Mouse (Mus musculus) gastrocnemius, adult 8-10 months (tissue): ENCODE measurements around the gene Prkag1. TPM values are rescaled to one million over a fixed set of nuclear protein-coding genes. Genes with fewer than 3 reads are reported as not detected.

Source experiments
- DNase-seq, 2 experiments: peaks; one replicate each; pipeline ENCODE4 v3.0.0; 2022; ENCODE audit warnings: low spot score in 2 of 2
- total RNA-seq, 4 experiments: library from RNA; stranded (reverse); gene quantifications; 2 replicates each; pipeline ENCODE4 v1.2.4; 2022

Prkag1 gene
- total RNA-seq, 4 experiments from 2014 or later, result 43.8 to 55.0 (median 46.9) TPM

DNA sequence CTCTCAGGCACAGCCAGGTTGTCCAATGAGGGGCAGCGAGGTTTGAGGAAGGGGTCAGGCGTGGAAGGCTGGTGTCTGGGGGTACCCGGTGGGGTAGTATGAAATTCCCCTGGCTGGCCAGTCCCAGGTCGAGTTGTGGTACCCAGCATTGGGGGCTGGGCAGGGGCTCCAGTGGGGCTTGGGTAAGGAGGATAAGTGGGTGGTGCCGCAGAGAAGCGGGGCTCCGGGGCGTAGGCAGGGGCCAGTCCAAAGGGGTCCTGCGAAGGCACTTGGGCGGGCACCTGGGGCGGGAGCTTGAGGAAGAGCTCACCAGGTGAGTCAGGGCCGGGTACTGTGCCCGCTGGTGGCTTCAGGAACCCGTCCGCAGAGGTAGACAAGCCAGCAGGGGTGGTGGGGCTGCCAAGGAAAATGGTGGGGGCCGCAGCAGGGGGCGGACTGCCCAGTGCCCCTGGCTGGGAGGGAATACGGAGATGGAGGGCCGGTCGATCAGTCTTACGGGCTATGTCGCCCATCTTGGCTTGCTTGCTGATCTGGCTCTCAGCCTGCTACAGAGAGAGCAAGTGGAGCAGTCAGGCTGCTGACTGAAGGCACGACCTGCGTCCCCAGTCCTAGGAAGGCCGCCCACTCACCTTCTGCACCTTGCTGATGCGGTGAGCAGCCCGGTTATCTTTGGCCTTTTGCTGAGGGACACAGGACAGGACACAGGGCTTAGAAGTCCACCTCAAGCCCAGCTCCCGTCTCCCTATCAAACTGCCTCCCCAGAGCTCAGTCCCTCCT lies 22.0 kb upstream of the Prkag1 start:
- no peak for DNase-seq

DNA sequence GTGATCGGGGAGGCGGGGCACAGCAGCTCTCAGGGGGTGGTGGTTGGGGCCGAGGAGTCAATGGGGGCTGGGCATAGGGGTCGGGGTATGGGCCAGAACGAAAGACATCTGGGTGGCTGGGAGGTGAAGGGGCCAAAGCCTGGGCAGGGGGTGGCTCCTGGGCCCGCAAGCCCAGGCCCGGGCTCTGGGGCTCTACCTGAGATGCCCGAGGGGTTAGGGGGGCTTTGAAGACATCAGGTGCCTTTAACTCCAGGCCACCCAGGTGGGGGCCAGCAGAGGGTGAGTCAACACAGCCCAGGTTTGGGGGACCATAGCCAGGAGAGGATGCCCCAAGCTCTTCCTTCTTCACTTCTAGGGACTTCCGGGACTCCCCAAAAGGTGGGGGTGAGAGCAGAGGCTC lies 21.4 kb upstream of the Prkag1 start:
- DNase-seq, result no peak

DNA sequence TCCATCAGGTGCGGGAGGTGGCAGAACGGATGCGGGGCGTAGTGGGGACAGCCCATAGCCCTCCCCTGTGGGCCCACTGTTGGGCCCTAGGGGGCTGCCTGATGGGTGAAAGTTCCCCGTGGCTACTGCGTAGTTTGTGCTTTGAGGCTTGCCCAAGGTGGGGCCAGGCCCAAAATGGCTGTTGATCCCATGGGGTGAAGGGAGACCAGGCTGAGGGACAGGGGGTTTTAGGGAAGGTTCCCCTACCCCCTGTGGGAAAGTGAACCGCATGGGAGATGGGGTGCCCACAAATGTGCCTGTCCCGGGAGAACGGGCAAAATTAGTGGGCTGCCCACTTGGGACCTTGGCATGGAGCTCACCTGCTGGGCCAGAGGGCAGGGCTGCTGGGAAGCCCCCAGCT lies 20.8 kb upstream of the Prkag1 start:
- DNase-seq, result no peak

DNA sequence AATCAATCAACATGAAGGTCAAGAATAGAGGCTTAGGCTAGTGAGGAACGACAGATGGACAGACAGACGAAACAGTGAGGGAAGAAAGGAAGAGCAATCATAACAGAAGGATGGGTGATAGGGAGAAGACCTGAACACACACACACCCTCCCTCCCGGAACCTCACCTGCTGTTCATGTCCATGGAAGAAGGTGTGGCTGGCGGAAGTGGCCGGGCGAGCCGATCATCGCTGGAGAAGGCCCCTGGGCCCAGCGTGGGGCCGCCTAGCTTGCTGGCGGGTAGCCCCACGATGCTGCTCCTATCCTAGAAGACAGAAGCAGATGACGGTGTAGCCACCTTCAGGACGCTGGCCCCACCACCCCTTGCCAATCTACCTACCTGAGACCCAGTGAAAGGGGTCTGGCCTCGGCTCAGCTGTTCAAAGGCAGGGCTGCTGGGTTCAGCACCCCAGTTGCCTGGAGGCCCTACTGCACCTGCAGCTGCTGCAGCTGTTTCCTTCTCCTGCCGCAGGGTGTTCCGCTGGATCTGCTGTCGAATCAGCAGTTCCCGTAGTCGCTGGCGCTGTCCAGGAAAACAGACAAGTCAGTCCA lies 20.0 kb upstream of the Prkag1 start:
- no peak for DNase-seq

DNA sequence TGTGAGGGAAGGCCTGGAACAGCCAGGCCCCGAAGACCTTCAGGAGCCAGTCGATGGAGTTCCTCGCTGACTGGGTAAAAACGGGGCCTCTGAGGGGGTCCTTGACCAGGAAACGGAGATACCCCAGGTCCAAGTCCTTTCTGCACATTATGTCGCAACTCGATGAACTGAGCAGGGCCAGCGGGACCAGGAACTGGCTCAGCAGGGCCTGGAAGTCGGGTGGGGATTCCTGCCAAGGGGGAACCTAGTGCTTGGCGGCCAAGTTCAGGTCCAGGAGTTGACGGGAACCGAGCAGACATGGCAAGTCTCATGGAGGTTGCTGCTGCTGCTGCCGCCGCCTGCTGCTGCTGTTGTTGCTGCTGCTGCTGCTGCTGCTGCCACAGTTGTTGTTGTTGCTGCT lies 19.3 kb upstream of the Prkag1 start:
- no peak for DNase-seq

DNA sequence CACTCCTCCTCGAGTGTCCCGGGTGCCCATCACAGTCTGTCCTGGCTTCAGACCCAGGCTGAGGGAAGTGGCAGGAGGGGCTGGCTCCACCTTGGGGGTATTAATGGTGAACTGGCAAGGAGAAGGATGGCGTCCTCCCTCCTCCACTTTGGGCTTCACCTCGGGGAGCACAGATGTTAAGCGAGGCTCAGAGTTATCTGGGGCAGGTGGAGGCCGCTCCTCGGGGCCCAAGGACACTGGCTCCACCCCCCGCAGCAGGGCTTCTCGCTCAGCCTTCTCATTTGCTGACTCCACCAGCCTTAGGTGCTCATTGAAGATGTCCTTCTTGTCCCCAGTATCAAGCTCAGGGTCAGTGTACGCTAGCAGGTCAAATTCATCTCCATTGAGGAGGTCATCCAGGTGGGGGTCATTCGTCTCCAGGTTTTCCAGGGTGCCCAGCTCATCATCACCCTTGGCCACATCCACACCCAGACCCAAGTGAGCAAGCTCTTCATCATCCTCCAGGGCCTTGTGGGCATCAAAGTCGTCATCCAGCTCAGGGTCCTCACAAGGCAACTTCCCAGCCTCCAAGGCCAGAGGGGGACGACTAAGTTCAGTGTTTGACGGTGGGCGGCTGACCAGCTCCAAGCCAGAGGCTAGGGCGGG lies 18.8 kb upstream of the Prkag1 start:
- DNase-seq, result no peak

DNA sequence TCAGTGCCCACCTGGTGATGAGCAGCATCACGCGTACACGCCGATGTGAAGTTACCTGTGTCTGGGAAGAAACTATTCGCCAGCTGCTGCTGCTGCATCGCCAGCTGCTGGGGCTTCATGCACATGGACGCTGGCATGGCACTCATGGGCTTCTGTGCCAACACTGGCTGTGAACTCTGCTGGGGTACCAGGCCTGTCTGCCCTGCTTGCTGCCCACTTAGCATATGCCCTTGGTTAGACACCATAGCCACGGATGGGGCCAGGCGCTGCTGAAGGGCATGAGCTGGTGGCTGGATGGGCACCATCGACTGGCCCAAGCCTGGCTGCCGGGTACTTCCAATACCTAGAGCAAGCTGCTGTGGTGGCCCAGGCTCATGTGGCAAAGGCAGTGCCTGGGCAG lies 17.8 kb upstream of the Prkag1 start:
- no peak for DNase-seq

DNA sequence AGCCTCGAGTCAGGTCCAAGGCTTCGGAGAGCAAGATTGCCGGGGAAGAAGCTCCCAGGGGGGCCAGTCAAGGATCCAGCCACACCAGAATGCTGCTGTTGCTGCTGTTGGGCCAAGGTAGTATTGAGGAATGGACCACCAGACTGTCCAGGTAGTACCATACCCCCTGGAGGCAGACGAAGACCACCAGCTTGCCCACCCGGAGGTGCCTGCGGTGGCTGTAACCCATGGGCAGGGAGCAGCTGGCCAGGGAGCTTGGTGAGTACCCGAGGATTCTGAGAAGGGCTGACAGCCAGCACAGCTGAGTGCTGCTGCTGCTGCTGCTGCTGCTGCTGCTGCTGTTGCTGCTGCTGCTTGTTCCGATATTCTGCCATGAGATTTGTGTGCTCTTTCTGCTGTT lies 14.8 kb upstream of the Prkag1 start:
- DNase-seq, result no peak

DNA sequence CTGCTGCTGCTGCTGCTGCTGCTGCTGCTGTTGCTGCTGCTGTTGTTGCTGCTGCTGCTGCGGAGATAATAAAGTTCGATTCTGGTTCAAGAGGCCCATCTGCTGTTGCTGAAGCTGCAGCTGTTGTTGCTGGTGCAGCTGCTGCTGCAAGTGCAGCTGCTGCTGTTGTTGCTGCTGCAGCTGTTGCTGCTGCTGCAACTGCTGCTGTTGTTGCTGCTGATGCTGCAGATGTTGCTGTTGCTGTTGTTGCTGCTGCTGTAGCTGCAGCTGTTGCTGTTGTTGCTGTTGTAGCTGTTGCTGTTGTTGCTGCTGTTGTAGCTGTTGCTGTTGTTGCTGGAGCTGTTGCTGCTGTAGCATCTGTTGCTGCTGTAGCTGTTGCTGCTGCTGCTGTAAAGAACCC lies 13.8 kb upstream of the Prkag1 start:
- no peak for DNase-seq

DNA sequence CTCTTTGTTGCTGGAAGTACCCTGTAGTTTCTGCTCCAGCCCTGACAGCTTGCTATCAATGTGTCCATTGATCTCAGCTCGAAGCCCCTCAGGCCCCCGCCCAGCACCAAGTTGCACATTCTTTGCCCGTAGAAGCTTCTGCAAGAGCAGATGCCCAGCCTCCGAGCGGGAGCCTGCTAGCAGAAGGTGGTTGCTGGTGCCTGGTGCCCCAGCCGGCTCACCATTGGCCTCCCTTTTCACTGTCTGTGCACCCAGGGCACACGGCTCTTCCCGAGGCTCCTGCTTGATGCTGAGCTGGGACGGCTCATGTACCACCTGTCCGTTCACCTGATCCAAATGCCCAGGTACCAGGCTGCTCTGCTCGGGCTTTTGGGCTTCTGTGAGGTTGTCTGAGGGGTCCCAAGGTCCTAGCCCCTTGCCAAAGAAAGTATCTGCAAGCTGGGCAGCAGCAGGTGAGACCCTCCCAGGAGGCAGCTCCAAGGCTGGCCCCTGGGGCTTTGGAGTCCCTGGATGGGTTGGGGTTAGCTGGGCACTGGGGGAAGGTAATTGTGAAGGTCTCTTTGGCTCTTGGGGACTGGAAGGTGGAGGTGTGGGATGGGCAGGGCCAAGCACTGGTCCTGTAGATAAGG lies 12.4 kb upstream of the Prkag1 start:
- DNase-seq, result no peak

DNA sequence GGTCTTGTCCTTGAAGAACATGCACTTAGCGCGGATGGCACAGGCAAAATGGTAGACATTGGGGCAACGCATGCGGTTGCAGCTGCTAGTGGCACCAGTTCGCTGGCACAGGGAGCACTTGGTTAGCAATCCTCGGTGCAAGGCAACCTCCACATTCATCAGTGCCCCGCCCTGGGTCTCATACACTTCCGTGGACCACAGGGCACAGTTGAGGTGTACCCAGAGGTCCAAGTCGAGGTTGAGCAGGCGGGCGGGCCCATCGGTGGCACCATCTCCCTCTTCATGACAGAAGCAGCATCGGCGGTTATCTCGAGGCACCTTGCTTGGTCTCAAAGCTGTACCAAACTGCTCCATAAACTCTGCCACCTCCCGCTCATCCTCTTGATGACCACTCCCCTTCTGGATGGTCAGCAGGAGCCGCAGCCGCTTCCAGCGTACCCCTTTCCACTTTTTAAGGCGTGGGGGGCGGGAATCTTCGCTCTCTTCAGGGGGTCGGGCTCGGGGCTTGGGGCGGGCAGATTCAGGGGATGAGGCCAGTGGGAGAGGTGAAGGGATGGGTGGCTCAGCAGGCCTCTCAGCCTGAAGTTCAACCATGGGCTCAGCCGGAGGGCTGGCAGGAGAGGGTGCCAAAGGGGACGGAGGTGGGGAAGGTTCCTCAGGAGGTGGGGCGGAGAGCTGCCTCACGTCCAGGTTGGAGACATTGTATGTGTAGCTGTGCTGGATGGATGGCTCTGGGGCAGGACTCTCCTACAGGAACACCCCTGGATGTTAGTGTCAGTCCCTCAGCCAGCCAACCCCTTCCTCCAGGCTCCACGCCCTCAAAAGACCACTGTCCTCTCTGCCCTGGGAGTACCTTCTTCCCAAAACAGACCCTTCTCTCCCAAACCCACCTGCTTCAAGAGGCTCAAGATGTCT lies 8.6 kb upstream of the Prkag1 start:
- DNase-seq, result no peak

DNA sequence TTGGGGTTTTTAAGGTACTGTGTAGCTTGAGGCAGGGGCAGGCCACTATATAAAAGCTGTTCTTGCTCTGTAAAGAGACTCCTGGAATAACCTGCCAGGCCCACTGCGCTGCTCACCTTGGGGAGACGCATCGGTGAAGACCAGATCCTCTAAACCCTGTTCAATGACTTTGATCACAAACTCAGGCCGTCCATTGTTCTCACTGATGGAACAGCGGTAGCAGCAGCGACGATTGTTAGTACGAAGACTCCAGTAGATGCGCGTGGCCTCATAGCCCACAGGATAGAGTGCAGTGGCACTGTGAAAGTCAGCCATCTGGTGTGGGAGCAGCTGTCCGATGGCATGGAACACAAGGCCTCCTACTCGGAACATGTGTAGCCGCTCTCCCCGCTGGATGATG lies 7.8 kb upstream of the Prkag1 start:
- DNase-seq, result no peak

DNA sequence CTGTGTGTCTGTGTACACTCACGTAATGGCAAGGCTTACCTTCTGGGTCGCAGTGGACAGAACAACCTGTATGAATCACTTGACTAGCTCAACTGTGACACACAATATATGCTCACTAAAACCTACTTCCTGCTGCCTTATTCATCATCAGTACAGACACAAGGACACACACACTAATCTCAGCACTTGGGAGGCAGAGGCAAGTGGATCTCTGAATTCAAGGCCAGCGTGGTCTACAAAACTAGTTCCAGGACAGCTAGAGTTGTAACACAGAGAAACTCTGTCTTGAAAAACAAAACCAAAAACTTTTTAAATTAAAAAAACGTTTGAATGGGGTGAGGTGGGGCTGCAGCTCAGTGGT lies 6.4 kb upstream of the Prkag1 start:
- DNase-seq, result no peak

DNA sequence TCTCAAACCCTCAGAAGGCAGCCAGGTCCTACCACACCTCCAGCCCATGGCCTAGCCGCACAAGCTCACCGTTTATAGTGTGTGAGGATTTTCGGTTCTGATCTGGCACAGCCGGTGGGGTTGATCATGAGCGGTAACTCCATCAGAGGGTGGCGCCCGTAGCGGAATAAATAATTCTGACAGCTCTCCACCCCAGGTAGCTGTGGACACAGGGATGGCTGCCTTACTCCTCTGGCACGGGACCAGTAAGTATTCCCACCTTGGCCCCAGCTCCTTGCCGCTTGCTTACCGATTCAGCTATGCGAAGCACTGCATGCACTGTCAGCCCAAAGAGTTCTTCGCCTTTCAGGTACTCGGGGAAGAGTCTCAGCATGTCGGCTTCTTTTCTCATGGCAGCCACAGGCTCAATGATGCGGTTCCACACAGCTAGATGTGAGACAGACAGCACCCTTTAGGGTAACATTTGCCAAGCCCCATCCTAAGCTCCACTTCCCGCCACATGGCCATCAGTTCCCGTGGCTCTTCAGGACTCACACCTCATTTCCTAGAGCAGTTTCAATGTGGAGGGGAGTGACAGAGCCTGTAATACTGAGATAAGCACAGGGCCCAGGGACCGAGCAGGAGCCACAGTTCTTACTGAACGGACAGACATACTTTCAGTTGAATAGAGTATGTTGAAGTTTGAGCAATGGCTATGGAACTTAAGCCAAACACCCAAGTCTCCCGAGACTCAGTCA lies 5.9 kb upstream of the Prkag1 start:
- no peak for DNase-seq

DNA sequence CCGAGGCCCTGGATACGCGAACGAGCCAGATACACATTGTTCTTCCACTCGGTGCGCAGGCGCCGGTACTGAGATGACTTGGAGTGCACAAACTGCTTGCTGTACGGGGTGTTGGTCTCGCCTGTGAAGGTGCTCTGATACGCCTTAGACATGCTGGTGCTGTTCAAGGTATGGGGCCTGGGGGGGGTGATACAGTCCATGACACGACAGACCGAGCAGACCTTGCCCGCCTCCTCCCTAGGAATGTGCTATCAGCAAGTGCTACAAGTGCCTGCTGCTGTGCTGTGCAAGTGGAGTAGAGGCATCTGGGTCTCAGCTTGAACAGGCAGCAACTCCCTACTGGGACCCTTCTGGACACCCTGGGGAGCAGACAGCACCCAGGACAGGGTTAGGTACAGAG lies 4.0 kb upstream of the Prkag1 start:
- DNase-seq, result no peak

DNA sequence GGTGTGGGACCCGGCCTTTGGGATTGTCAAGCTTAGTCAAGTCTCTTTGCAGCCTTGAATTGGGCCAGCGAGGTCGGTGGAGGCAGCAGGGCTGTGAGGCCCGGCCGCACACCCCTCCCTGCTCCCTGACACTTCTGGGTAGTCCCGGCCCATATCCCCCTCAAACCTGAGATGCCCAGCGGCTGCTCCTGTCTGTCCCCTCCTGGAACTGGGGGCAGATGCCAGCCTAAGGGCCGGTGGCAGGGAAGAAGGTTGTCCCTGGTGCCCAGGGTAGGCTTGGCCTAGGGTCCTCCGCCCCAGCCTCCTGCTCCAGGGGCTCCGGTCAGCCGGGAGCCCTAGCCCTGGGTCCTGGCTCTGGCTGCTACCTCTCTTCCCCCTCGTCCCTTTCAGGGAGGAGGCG lies 2.7 kb upstream of the Prkag1 start:
- no peak for DNase-seq

DNA sequence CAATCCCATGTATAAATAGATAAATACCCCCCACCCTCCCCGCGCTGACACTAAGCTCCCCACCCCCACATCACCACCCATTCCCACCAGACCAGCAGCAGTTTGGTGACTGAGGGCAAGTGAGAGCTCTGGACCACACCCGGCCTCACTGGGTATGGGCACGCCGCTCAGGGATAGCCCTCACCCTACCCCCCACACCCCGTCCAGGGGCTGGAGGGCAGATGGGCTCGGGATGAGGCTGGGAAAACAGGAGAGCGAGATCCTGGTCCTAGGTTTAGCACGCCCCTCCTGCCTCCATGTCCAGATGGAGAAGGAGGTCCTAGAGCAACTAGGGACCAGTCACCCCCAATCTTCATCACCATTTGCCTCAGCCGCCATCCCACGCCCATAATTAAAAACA lies 2.0 kb upstream of the Prkag1 start:
- no peak for DNase-seq

DNA sequence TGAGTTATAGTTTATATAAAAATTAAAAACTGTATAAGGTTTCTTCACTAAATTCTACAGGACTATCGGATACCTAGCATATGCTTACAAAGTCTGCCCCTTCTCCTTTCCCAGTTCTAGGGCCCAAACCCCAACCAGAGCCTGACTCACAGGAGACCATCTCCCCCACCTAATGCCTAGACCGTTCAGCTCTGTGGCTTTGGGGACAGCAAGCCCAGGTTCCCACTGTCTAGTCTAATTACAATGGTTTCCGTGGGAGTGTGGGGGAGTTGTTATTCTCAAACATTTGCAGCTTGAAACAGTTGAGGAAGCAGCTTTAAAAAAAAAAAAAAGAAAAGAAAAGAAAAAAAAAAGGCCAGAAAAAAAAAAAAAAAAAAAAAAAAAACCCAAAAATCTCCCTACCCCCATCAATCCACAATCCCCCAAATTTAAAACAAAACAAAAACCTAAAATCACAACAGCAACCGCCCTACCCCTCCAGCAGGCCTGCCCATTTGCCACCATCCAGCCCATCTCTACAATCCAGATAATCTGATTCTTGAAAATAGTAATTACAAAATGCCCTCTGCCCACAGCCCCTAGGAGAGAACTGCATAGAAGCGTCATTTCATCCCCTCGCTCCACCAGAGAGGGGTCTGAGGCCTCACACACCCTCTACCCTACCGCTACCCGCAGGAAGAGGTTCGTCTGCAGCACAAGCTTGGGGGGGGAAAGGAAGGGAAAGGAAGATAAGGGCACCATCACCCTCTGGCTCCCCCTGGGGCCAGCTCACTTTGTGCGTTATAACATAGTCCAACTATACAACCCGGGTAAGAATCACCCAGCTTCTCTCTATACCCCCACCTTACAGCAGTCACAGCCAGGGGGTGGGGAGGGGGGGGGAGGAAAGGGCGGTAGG lies 1.1 kb upstream of the Prkag1 start:
- DNase-seq, result no peak

DNA sequence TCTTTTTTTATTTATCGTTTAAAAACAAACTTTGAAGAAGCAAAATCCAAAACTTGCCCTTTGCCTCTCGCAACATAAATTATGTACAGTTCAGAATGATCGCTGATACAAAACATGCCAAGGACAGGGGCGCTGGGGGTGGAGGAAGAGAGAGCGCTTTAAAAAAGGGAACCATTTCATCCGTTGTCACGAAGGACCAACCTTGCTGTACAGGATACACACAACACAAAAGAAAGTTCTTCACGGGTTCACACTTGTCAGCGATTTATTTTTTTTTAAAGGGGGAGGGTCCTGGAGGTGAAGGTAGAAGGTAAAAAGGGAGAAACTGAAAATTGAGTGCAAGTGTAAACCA lies 339 bp upstream of the Prkag1 start:
- no peak for DNase-seq

DNA sequence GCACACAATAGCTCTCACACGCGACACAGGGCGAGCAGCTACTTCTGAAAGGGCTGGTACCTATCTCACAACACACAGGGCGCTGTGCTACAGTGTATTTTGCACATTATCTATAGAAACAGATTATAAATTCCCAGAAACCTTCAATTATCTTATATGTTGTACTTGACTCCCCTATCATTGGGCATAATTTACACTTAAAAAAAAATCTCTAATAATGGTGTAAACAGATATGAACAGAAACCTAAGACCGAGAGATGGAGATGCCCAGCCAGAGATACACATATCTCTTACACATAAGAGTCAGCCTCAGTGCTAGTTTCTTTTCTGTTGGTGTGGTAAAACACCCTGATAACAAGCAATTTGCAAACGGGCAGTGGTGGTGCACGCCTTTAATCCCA lies 3.7 kb downstream of the Prkag1 start:
- no peak for DNase-seq
